8 mouse cellular contexts compared by ENCODE assay signal in genomic region chr11:101302004-101302798, GRCm38 (mm10). TPM values are rescaled to one million over a fixed set of nuclear protein-coding genes. Genes with fewer than 3 reads are reported as not detected.
DNase-seq lines count a peak whose midpoint lies in the region; ATAC-seq and TF ChIP-seq lines count a peak whose summit lies in the region.

Becn1 (minus strand) TSS chr11:101302286.

- WGBS in forebrain, embryonic 16.5 days = 7% methylated on average over 39 of the region's 39 CpGs
- 6% methylated on average over 39 of the region's 39 CpGs for WGBS in lung, embryonic 14.5 days
- WGBS in olfactory bulb, adult 2 months = 5% methylated on average over 39 of the region's 39 CpGs
- WGBS in thymus, adult 2 months = 8% methylated on average over 39 of the region's 39 CpGs

- H3K27ac ChIP-seq in ES-E14 (ENCODE audit: insufficient read depth, low read depth, low read length, poor library complexity, severe bottlenecking) = no peak within 1 kb of the TSS
- no peak within 1 kb of the TSS for H3K27ac ChIP-seq in forebrain, embryonic 16.5 days (ENCODE audit: low read length)
- H3K27ac ChIP-seq in layer of hippocampus, adult 2 months = peak within 1 kb of the TSS; percentile 82
- H3K27ac ChIP-seq in lung, embryonic 14.5 days (ENCODE audit: low read depth) = peak within 1 kb of the TSS; percentile 65
- H3K27ac ChIP-seq in olfactory bulb, adult 2 months (ENCODE audit: insufficient read depth, low read depth, low read length) = no peak within 1 kb of the TSS
- H3K27ac ChIP-seq in thymus, adult 2 months (ENCODE audit: control insufficient read depth, insufficient read depth, low read length) = no peak within 1 kb of the TSS

- H3K4me1 ChIP-seq in ES-E14 (ENCODE audit: control insufficient read depth in 2 of 2, insufficient read depth in 2 of 2, low read length in 2 of 2, poor library complexity in 1 of 2) = peaks cover 0 to 3% of the 10 kb centered on the region in 2 experiments; a peak in 1 of 4 replicates
- H3K4me1 ChIP-seq in forebrain, embryonic 16.5 days (replicated peaks; ENCODE audit: control insufficient read depth, insufficient read depth, low read length) = peaks cover 14% of the 10 kb centered on the region
- peaks cover 5% of the 10 kb centered on the region; the same call in 1 of the 2 replicates for H3K4me1 ChIP-seq in lung, embryonic 14.5 days (ENCODE audit: insufficient read depth)
- H3K4me1 ChIP-seq in olfactory bulb, adult 2 months (ENCODE audit: control insufficient read depth, insufficient read depth, low read length) = peaks cover 5% of the 10 kb centered on the region; the same call in 1 of the 2 replicates
- H3K4me1 ChIP-seq in thymus, adult 2 months (replicated peaks; ENCODE audit: control insufficient read depth, insufficient read depth, low read length) = peaks cover 10% of the 10 kb centered on the region

- DNase-seq in ES-E14 (ENCODE audit: low read depth, low spot score) = peak; percentile 95
- DNase-seq in cerebellum, adult 11-12 months = peak; percentile 94
- DNase-seq in heart, postnatal 36 days = peak; percentile 95 to 99
- DNase-seq in layer of hippocampus, adult 2 months (ENCODE audit: low spot score in 2 of 2) = peak; percentile 95 to 100
- DNase-seq in lung, embryonic 14.5 days = peak; percentile 99
- peak; percentile 93 for DNase-seq in thymus, adult 2 months

- H3K27me3 ChIP-seq in forebrain, embryonic 16.5 days (replicated peaks; ENCODE audit: control insufficient read depth, insufficient read depth, low read length) = no peaks in the 10 kb centered on the region; the same call in 1 of the 2 replicates
- H3K27me3 ChIP-seq in lung, embryonic 14.5 days (ENCODE audit: insufficient read depth, low read length) = no peaks in the 10 kb centered on the region
- H3K27me3 ChIP-seq in thymus, adult 2 months (ENCODE audit: control insufficient read depth, insufficient read depth, low read length) = no peaks in the 10 kb centered on the region

- H3K4me3 ChIP-seq in ES-E14 (ENCODE audit: insufficient read depth in 1 of 2, low read depth in 1 of 2, low read length in 2 of 2, poor library complexity in 1 of 2, severe bottlenecking in 1 of 2) = peak within 1 kb of the TSS; percentile 83 to 93
- peak within 1 kb of the TSS; percentile 96 for H3K4me3 ChIP-seq in forebrain, embryonic 16.5 days (replicated peaks; ENCODE audit: low read length)
- H3K4me3 ChIP-seq in layer of hippocampus, adult 2 months = peak within 1 kb of the TSS; percentile 98
- H3K4me3 ChIP-seq in lung, embryonic 14.5 days (ENCODE audit: low read depth, low read length) = peak within 1 kb of the TSS; percentile 86
- H3K4me3 ChIP-seq in olfactory bulb, adult 2 months (ENCODE audit: insufficient read depth, low read depth, low read length) = peak within 1 kb of the TSS; percentile 72
- peak within 1 kb of the TSS; percentile 95 for H3K4me3 ChIP-seq in thymus, adult 2 months (ENCODE audit: control insufficient read depth, insufficient read depth, low read length)

- intact Hi-C loops in heart, postnatal 36 days (cut with DNase I) = loop anchor here (1.0 to 5.0 kb wide), 3 partner anchors 49 to 205 kb away; partner anchors contain the start of genes Psmc3ip and Vps25

- H3K4me2 ChIP-seq in forebrain, embryonic 16.5 days (ENCODE audit: low read length) = peak within 1 kb of the TSS; percentile 99
- peak within 1 kb of the TSS; percentile 99 for H3K4me2 ChIP-seq in lung, embryonic 14.5 days

- TF ChIP-seq CTCF in layer of hippocampus, adult 2 months (conservative IDR thresholded peaks at IDR 0.05) = peak; percentile 99
- peak; percentile 98 for TF ChIP-seq CTCF in lung, embryonic 14.5 days (IDR thresholded peaks at IDR 0.05; ENCODE audit: low read depth)
- TF ChIP-seq CTCF in olfactory bulb, adult 2 months (IDR thresholded peaks at IDR 0.05; ENCODE audit: insufficient read depth, low read depth, low read length) = peak; percentile 87
- TF ChIP-seq CTCF in thymus, adult 2 months (IDR thresholded peaks at IDR 0.05; ENCODE audit: borderline replicate concordance, control insufficient read depth, extremely low read depth, insufficient read depth, low read length, poor library complexity) = peak; percentile 91

- in situ Hi-C loops in ES-E14 (cut with MboI; ENCODE audit: low sequenced_read_pairs in 2 of 2, unreplicated experiment in 2 of 2) = no loop called here

- H3K9me3 ChIP-seq in ES-E14 (ENCODE audit: control insufficient read depth, insufficient read depth, low read depth, low read length) = no peaks in the 10 kb centered on the region
- no peaks in the 10 kb centered on the region for H3K9me3 ChIP-seq in forebrain, embryonic 16.5 days (ENCODE audit: control insufficient read depth, low read length)
- no peaks in the 10 kb centered on the region for H3K9me3 ChIP-seq in lung, embryonic 14.5 days (ENCODE audit: low read depth, low read length)

- ATAC-seq in forebrain, embryonic 16.5 days = peak; percentile 97
- peak; percentile 96 for ATAC-seq in lung, embryonic 14.5 days (ENCODE audit: insufficient read depth)

- H3K9ac ChIP-seq in ES-E14 (ENCODE audit: insufficient read depth, low read depth, low read length, poor library complexity, severe bottlenecking) = peak within 1 kb of the TSS; percentile 87
- H3K9ac ChIP-seq in forebrain, embryonic 16.5 days (replicated peaks; ENCODE audit: low read depth, low read length) = peak within 1 kb of the TSS; percentile 83
- peak within 1 kb of the TSS; percentile 85 for H3K9ac ChIP-seq in lung, embryonic 14.5 days

- peaks cover 4% of the 10 kb centered on the region; the same call in 1 of the 2 replicates for H3K36me3 ChIP-seq in ES-E14 (ENCODE audit: control insufficient read depth, insufficient read depth, low read length, poor library complexity, severe bottlenecking)
- no peaks in the 10 kb centered on the region for H3K36me3 ChIP-seq in forebrain, embryonic 16.5 days (ENCODE audit: control insufficient read depth, insufficient read depth)
- H3K36me3 ChIP-seq in lung, embryonic 14.5 days (ENCODE audit: insufficient read depth) = peaks cover 23% of the 10 kb centered on the region
- peaks cover 17% of the 10 kb centered on the region for H3K36me3 ChIP-seq in thymus, adult 2 months (ENCODE audit: control insufficient read depth, insufficient read depth, low read length)

- peak; percentile 70 for TF ChIP-seq POLR2A in olfactory bulb, adult 2 months (IDR thresholded peaks at IDR 0.05; ENCODE audit: insufficient read depth, low read depth, low read length)
- peak; percentile 61; the same call in 1 of the 2 replicates for TF ChIP-seq POLR2A in thymus, adult 2 months (IDR thresholded peaks at IDR 0.05; ENCODE audit: control insufficient read depth, extremely low read depth, insufficient read depth, low read length, poor library complexity)

TF ChIP-seq in ES-E14, 5 proteins besides CTCF, POLR2A, EP300 and RAD21:
- TF ChIP-seq ZC3H11A (IDR thresholded peaks at IDR 0.05; ENCODE audit: borderline replicate concordance, low read depth, low read length) (no peak), CHD2 (IDR thresholded peaks at IDR 0.05; ENCODE audit: low read depth, low read length) (no peak), MAFK (IDR thresholded peaks at IDR 0.05; ENCODE audit: insufficient read depth, low read depth, low read length) (no peak), ZNF384 (IDR thresholded peaks at IDR 0.05; ENCODE audit: low read depth, low read length) (no peak), HCFC1 (IDR thresholded peaks at IDR 0.05; ENCODE audit: borderline replicate concordance, insufficient read depth, low read length) (no peak)

RNA-seq across cellular contexts. Expression of gene Becn1, which starts in this region (rescaled TPM):
- total RNA-seq in ES-E14 (2012; rRNA removed) = 80.6 and 89.2 TPM in 2 replicates
- polyA plus RNA-seq in forebrain, embryonic 16.5 days (2015; fragmentation: Nextera tagmentation; extraction: Ambion mirVana) = 191 and 203 TPM in 2 replicates
- total RNA-seq in heart, postnatal 36 days (2021) = 10 to 100 TPM; 88.6 to 98.7 TPM
- 100 to 1,000 TPM; 219 to 223 TPM for total RNA-seq in layer of hippocampus, adult 2 months (2021)
- 149 and 154 TPM in 2 replicates for polyA plus RNA-seq in lung, embryonic 14.5 days (2014; fragmentation: Nextera tagmentation; extraction: Ambion mirVana)
- not detected in 2 replicates for polyA plus RNA-seq in olfactory bulb, adult 2 months (2012; ENCODE audit: insufficient read depth, insufficient read length, low replicate concordance, missing spikeins)
- 176 and 192 TPM in 2 replicates for polyA plus RNA-seq in thymus, adult 2 months (2012; rRNA removed)

Comparison
In these comparisons a context has a peak if more than half of its experiments do, and no peak if none do; other contexts are left out.
1. RNA of gene Becn1 (polyA plus RNA-seq): 191 to 203 TPM in forebrain, embryonic 16.5 days, 176 to 192 TPM in thymus, adult 2 months and 149 to 154 TPM in lung, embryonic 14.5 days; not detected in olfactory bulb, adult 2 months; every median in the first group is over 100 times any median in the second.
2. H3K27ac ChIP-seq: peak in layer of hippocampus, adult 2 months (single experiment) and lung, embryonic 14.5 days (single experiment); none in ES-E14 (single experiment), forebrain, embryonic 16.5 days (single experiment), olfactory bulb, adult 2 months (single experiment) and thymus, adult 2 months (single experiment).
3. Peak in every context shown above with its lines, with median percentiles within 50 percentile points of each other: DNase-seq, H3K4me3 ChIP-seq, H3K9ac ChIP-seq and CTCF ChIP-seq.